In the genomic region with DNA sequence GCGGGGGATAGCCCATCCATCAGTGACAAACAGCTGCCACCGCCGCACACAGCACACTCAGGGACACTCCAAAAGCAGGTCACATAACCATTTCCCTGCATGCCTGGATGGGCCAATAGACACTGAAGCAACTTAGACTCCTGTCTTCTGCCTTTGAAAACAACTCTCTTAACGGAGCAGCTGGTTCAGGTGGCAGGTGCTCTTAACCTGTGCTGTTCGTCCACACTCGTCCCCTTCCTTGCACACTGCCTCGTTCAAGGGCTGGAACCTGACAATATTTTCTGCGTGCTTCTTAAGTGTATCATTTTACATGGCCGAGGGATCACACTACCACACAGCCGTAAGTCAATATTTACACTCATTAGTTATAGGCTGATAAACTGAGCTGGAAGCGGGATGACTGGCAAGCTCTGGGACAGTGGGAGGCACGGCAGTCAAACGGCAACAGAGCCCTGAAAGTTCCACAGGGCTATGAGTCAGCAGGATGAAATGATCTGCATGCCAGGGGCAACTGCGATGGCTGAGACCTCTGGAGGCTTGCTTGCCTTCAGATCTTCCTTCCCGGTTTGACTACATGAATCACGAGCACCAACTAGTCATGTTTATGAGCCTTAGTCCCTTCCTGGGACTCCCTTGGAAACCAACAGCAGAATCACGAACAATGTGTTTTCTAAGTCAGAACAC, we compare ENCODE assay signal across 13 mouse cellular contexts.
DNase-seq lines count a peak whose midpoint lies in the region; ATAC-seq lines count a peak whose summit lies in the region.
"Had no signal": no experiment of that assay in that cellular context is flagged by ENCODE, and none has a peak within 500 bp of the region (broad histone marks: within the 10 kb centered on the region; RNA-seq: fewer than 3 reads in every experiment).

No protein-coding gene starts in this region.

- H3K27me3 ChIP-seq in embryonic facial prominence, embryonic 11.5 days (ENCODE audit: control insufficient read depth, insufficient read depth, low read length), result no peaks in the 10 kb centered on the region
- no peaks in the 10 kb centered on the region for H3K27me3 ChIP-seq in embryonic facial prominence, embryonic 10.5 days (replicated peaks; ENCODE audit: low read depth, poor library complexity, severe bottlenecking)
- no peaks in the 10 kb centered on the region for H3K27me3 ChIP-seq in kidney, embryonic 15.5 days
- H3K27me3 ChIP-seq: embryonic facial prominence, embryonic 15.5 days; limb, embryonic 15.5 days had no signal

- no peaks in the 10 kb centered on the region for H3K4me1 ChIP-seq in embryonic facial prominence, embryonic 11.5 days (ENCODE audit: control insufficient read depth, insufficient read depth, low read length)
- H3K4me1 ChIP-seq in embryonic facial prominence, embryonic 10.5 days, result peaks cover 12% of the 10 kb centered on the region; the same call in 1 of the 2 replicates
- peaks cover 11% of the 10 kb centered on the region for H3K4me1 ChIP-seq in kidney, embryonic 15.5 days
- H3K4me1 ChIP-seq: embryonic facial prominence, embryonic 15.5 days had no signal

- H3K36me3 ChIP-seq in embryonic facial prominence, embryonic 11.5 days (replicated peaks; ENCODE audit: control insufficient read depth, insufficient read depth, low read depth, low read length), result no peaks in the 10 kb centered on the region
- no peaks in the 10 kb centered on the region for H3K36me3 ChIP-seq in embryonic facial prominence, embryonic 10.5 days (replicated peaks)
- no peaks in the 10 kb centered on the region for H3K36me3 ChIP-seq in kidney, embryonic 15.5 days
- H3K36me3 ChIP-seq: embryonic facial prominence, embryonic 15.5 days; limb, embryonic 15.5 days had no signal

- 64% methylated on average over 17 of the region's 17 CpGs for WGBS in embryonic facial prominence, embryonic 11.5 days
- WGBS in embryonic facial prominence, embryonic 10.5 days, result 69% methylated on average over 17 of the region's 17 CpGs
- 19% methylated on average over 17 of the region's 17 CpGs for WGBS in kidney, embryonic 15.5 days

- H3K4me3 ChIP-seq in embryonic facial prominence, embryonic 11.5 days (ENCODE audit: low read depth, low read length), result no peak overlapping the region
- H3K4me3 ChIP-seq in embryonic facial prominence, embryonic 10.5 days, result no peak overlapping the region
- no peak overlapping the region for H3K4me3 ChIP-seq in kidney, embryonic 15.5 days (replicated peaks)
- H3K4me3 ChIP-seq: embryonic facial prominence, embryonic 15.5 days; layer of hippocampus, adult 2 months; limb, embryonic 15.5 days had no signal

- H3K9ac ChIP-seq in embryonic facial prominence, embryonic 11.5 days (replicated peaks; ENCODE audit: low read length), result no peak overlapping the region
- H3K9ac ChIP-seq in kidney, embryonic 15.5 days, result no peak overlapping the region
- H3K9ac ChIP-seq: embryonic facial prominence, embryonic 15.5 days; limb, embryonic 15.5 days had no signal

- no peak for DNase-seq in embryonic facial prominence, embryonic 11.5 days (ENCODE audit: low spot score)
- no peak for DNase-seq in embryonic facial prominence, embryonic 10.5 days (ENCODE audit: low spot score)
- peak; percentile 80 for DNase-seq in 3134 (ENCODE audit: extremely low read depth, insufficient read length, low spot score)
- peak; percentile 52 to 53 for DNase-seq in adrenal gland, postnatal 36 days
- DNase-seq in B cell, adult 2 months, result no peak
- DNase-seq in thymus, postnatal 36 days, result no peak
- DNase-seq in cerebellum, adult 11 months, result no peak
- DNase-seq: right cerebral cortex, postnatal 14 days; thymus, postnatal 4 days had no signal

- no peak overlapping the region for H3K4me2 ChIP-seq in embryonic facial prominence, embryonic 11.5 days (ENCODE audit: low read depth, low read length)
- H3K4me2 ChIP-seq in kidney, embryonic 15.5 days, result peak overlapping the region; percentile 40
- H3K4me2 ChIP-seq: embryonic facial prominence, embryonic 15.5 days; limb, embryonic 15.5 days had no signal

- H3K27ac ChIP-seq in embryonic facial prominence, embryonic 11.5 days (replicated peaks; ENCODE audit: low read depth, low read length), result no peak overlapping the region
- H3K27ac ChIP-seq in embryonic facial prominence, embryonic 10.5 days (replicated peaks), result no peak overlapping the region
- no peak overlapping the region for H3K27ac ChIP-seq in kidney, embryonic 15.5 days
- H3K27ac ChIP-seq: embryonic facial prominence, embryonic 15.5 days; layer of hippocampus, adult 2 months; limb, embryonic 15.5 days had no signal

- no peaks in the 10 kb centered on the region for H3K9me3 ChIP-seq in embryonic facial prominence, embryonic 11.5 days (replicated peaks; ENCODE audit: control insufficient read depth, low read length)
- no peaks in the 10 kb centered on the region for H3K9me3 ChIP-seq in embryonic facial prominence, embryonic 10.5 days
- no peaks in the 10 kb centered on the region for H3K9me3 ChIP-seq in kidney, embryonic 15.5 days (replicated peaks)
- H3K9me3 ChIP-seq: embryonic facial prominence, embryonic 15.5 days; limb, embryonic 15.5 days had no signal

- ATAC-seq in embryonic facial prominence, embryonic 11.5 days (replicated peaks; ENCODE audit: insufficient number of reproducible peaks, low FRiP score, low TSS enrichment, low read depth), result 0 out of 2 replicates have a peak, but pooled peaks have one; percentile 39
- peak; percentile 80; the same call in 1 of the 2 replicates for ATAC-seq in kidney, embryonic 15.5 days (replicated peaks; ENCODE audit: low FRiP score)

Comparison
In these comparisons a context has a peak if more than half of its experiments do, and no peak if none do; other contexts are left out.
1. DNase-seq: peak in 3134 (single experiment) and adrenal gland, postnatal 36 days (2 of 2); none in embryonic facial prominence, embryonic 11.5 days (single experiment), embryonic facial prominence, embryonic 10.5 days (single experiment), B cell, adult 2 months (0 of 2), thymus, postnatal 36 days (0 of 2) and cerebellum, adult 11 months (single experiment).